Mouse (Mus musculus): ENCODE data around the gene Hdhd5. TPM values are rescaled to one million over a fixed set of nuclear protein-coding genes. Genes with fewer than 3 reads are reported as not detected.

Gene Hdhd5
- total RNA-seq, 2 experiments from 2014 or later = 32.3 to 40.2 TPM

DNA sequence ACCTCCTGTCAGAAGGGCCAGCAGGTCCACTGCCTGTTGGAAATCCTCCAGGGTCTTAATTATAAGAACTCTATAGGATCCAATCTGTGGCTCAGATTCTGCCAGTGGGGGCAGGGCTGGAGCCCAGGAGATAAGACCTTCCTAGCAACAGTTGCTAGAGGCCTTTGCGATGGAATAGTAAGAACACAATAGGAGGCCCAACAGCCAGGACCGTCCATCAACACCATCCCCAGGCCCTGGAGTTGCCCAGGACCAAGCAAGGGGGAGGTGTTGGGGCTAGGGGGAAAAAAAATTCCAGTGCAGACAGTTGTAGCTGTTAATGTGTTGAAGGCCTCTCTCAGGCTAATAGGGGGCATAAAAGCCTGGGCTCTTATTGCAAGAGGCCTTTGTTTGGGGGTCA is 19.1 kb upstream of the Hdhd5 start:
- TF ChIP-seq CTCF (conservative IDR thresholded peaks at IDR 0.05) = no peak
- no peak overlapping the region for H3K27ac ChIP-seq
- no peak overlapping the region for H3K4me3 ChIP-seq
- no peak for DNase-seq (ENCODE audit: low spot score in 2 of 2)

DNA sequence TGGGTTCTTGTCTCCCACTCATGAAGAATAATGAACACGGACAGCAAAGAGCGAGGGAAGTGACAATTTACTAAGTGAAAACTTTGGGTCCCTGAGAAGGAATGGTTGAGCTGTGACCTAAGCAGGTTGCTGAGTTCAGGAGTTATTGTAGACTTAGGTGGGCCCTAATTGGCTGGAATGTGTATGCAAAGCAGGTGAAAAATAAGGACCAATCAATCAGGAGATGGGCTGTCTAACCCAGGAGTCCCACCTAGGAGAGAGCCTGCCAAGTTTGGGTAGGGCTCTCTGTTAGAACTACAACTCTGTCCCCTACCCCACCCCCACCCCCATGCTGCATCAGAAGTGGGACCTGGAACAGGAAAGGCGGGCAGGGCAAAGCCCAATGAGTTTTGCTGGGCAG is 17.5 kb upstream of the Hdhd5 start:
- no peak for TF ChIP-seq CTCF (conservative IDR thresholded peaks at IDR 0.05)
- Histone ChIP-seq H3K27ac (no peak overlapping the region), H3K4me3 (no peak overlapping the region)
- DNase-seq (ENCODE audit: low spot score in 2 of 2) = no peak

DNA sequence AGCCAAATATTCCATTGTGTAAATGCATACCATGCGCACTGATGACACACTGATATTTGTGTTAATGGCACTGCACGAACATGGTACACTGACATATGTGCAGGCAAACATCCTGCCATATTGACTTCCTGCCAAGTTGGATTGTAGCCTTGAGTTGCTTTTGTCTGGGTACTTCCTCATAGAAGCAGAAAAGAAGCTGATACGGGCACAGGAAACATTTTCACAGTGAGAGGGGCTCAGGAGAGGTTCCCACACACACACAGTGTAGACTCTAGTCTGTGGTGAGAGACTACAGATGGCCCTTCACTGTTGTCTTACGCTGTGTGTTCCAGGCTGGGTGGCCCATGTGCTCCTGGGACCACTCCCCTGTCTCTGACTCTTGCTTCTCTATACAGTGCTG is 15.9 kb upstream of the Hdhd5 start:
- no peak for TF ChIP-seq CTCF (conservative IDR thresholded peaks at IDR 0.05)
- DNase-seq (ENCODE audit: low spot score in 2 of 2) = no peak
- no peak overlapping the region for H3K27ac ChIP-seq
- no peak overlapping the region for H3K4me3 ChIP-seq

DNA sequence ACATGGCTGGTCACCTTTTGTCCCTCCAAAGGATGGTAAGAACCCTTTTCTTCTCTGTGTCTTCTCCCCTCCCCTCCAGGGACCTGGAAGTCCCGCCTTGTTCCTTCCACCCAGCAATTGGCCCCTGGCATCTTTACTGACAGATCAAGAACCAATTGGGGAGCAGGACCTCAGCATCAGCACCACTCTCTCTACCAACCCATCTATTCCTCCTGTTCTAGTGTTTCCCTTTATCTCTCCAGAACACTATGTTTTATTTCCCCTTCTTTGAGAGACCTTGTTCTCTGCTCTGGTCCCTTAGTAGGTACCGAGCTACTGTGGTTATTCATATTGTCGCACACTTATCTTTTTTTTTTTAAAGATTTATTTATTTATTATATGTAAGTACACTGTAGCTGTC is 15.2 kb upstream of the Hdhd5 start:
- no peak for TF ChIP-seq CTCF (conservative IDR thresholded peaks at IDR 0.05)
- DNase-seq (ENCODE audit: low spot score in 2 of 2) = no peak
- no peak overlapping the region for H3K4me3 ChIP-seq
- no peak overlapping the region for H3K27ac ChIP-seq

DNA sequence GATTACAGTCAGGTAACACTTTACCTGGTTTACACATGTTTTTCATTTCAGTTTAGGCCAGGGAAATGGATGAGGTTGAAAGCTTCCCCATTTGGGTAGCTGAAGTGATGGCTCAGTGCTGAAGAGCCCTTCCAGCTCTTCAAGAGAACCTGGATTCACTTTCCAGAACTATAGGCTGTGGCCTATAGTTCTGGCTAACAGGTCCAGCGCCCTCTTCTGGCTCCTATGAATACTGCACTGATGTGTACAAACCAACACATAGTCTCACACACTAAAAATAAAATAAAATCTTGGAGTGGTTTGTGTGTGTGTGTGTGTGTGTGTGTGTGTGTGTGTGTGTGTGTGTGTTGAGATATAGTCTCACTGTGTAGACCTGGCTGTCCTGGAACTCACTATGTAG is 10.9 kb upstream of the Hdhd5 start:
- peak; percentile 41 for TF ChIP-seq CTCF (conservative IDR thresholded peaks at IDR 0.05)
- H3K4me3 ChIP-seq = no peak overlapping the region
- DNase-seq (ENCODE audit: low spot score in 2 of 2) = no peak
- H3K27ac ChIP-seq = no peak overlapping the region

DNA sequence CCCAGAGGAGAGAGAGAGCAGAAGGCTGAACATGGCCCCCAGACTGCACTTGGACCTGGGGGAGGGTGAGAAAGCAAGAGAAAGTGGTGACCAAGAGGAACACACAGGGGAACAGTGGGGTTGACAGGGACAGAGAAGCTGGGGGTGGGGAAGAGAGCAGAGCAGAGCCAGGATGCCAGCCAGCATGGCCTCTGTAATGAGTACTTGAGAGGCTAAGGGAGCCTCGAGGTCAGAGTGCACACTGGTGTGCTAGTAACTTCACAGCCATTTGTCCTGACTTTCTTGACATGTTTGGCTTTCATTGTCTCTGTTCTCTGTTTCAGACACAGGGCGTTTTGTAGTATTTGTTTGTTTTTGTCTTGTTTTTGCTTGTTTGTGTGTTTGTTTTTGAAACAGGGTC is 10.3 kb upstream of the Hdhd5 start:
- no peak overlapping the region for H3K4me3 ChIP-seq
- no peak overlapping the region for H3K27ac ChIP-seq
- TF ChIP-seq CTCF (conservative IDR thresholded peaks at IDR 0.05) = no peak
- DNase-seq (ENCODE audit: low spot score in 2 of 2) = no peak

DNA sequence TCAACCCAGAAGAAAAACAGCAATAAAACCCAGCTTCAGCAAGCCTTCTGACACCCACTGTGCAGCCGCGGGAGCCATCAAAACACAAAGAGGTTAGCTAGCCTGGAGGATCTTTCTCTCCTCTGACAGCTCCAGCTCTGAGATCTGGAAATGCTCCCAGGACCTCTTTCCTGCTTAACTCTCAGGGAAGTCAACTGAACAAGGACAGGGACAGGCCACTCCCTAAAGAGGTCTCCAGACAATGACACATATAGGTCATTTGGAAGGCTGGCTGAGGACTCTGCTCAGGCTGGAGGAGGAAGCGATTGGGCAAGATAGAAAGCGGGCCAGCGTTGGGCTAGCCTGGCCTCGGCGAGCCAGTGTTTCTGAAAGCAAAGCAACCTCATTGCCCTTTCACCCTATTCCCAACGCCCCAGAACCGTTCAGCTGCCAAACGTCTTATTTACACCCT is 8.7 kb upstream of the Hdhd5 start:
- no peak for TF ChIP-seq CTCF (conservative IDR thresholded peaks at IDR 0.05)
- H3K27ac ChIP-seq = 0 out of 2 replicates have a peak overlapping the region, but pooled peaks have one; percentile 32
- no peak for DNase-seq (ENCODE audit: low spot score in 2 of 2)
- H3K4me3 ChIP-seq = no peak overlapping the region

DNA sequence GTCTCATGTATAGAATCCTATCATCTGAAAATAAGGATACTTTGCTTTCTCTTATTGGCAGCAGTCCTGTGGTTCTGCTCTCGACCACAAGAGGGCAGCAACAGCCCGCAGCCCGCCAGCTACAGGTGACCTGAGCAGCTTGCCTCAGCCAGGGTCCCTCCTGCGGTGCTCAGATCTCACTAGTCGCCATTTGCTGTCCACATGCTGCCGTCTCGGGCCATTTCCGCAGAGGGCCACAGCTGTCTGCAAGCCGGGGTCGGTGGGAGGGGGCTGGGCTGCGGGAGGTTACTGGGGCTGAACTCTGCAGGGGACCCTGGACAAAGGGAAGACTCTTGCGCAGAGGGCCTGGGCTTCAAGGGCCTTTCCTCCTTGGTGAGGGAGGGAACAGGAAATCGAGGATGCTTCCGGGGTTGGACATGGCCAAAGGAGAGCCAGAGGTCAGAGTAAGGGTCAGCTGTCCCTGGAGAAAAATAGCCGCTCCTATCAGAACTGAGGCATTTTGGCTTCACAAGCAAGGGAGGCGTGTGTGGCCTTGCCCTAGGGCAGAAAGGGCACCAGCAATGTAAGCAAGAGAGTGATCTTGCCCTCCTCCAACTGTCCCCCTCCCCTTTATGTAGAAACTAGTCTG is 8.1 kb upstream of the Hdhd5 start:
- H3K4me3 ChIP-seq = peak overlapping the region; percentile 45
- 0 out of 2 replicates have a peak overlapping the region, but pooled peaks have one; percentile 32 for H3K27ac ChIP-seq
- peak; percentile 16 to 69 for DNase-seq (ENCODE audit: low spot score in 2 of 2)
- peak; percentile 97 for TF ChIP-seq CTCF (conservative IDR thresholded peaks at IDR 0.05)

DNA sequence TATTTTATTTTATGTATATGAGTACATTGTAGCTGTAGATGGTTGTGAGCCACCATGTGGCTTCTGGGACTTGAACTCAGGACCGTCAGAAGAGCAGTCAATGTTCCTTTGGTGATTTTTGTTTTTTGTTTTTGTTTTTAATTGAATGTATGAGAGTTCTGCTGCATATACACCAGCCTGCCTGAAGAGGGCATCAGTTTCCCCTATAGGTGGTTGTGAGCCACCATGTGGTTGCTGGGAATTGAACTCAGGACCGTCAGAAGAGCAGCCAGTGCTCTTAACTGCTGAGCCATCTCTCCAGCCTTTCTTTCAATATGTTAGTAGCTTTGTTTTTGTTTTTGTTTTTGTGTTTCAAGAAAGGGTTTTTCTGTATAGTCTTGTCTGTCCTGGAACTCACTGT is 5.2 kb upstream of the Hdhd5 start:
- no peak overlapping the region for H3K4me3 ChIP-seq
- DNase-seq (ENCODE audit: low spot score in 2 of 2) = no peak
- peak; percentile 50 for TF ChIP-seq CTCF (conservative IDR thresholded peaks at IDR 0.05)

DNA sequence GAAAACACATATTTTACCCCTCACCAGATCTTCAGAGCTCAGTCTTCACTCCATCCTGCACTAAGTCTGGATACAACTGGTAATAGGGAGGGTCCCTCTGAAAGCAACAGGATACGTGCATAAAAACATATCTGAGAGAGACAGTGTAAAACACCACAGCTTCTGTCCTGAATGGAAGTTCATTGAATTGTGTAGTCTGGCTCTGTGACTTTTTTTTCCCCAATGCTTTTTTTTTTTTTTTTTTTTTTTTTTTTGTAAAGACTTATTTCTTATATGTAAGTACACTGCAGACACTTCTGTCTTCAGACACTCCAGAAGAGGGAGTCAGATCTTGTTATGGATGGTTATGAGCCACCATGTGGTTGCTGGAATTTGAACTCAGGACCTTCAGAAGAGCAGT is 1.5 kb upstream of the Hdhd5 start:
- TF ChIP-seq CTCF (conservative IDR thresholded peaks at IDR 0.05) = no peak
- Histone ChIP-seq H3K27ac (no peak overlapping the region), H3K4me3 (no peak overlapping the region)
- DNase-seq (ENCODE audit: low spot score in 2 of 2) = no peak

More for the DNA sequence above, 5.2 kb upstream of the Hdhd5 start:
- H3K27ac ChIP-seq = no peak overlapping the region

DNA sequence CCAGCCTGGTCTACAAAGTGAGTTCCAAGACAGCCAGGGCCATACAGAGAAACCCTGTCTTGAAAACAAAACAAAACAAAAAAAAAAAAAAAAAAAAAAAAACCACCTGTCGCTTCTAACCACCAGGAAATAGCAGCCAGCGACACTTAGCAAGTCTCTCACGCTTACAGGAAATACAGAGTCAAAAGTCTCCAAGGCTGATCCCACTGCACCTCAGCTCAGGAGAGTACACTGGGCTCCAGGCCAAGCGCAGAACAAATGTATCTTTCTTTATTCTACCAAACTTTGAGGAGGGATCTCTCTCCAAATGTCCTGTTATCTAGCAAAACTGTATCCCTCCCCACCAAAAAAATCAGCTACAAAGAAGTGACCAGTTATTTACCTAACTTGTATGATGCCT is 2.0 kb downstream of the Hdhd5 start:
- H3K27ac ChIP-seq = peak overlapping the region; percentile 65; the same call in 1 of the 2 replicates
- DNase-seq (ENCODE audit: low spot score in 2 of 2) = no peak
- TF ChIP-seq CTCF (conservative IDR thresholded peaks at IDR 0.05) = no peak

DNA sequence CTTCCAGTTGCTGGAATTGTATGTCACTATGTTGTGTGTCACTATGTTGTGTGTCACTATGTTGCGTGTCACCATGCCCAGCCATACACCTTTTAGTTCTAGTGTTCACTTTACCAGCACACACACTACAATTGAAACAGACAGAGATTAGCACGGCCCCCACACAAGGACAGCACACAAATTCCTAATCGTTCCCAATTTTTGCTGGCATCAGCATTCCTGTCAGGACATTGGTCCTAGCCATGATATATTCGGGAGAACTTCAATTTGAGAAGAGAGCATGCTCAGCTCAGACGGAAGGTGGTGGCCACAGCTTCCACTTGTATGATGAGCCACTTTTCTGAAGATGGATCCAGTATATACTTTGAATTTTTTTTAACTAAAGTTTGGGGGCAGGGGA is 6.3 kb downstream of the Hdhd5 start:
- Histone ChIP-seq H3K4me3 (no peak overlapping the region), H3K27ac (no peak overlapping the region)
- no peak for TF ChIP-seq CTCF (conservative IDR thresholded peaks at IDR 0.05)
- no peak for DNase-seq (ENCODE audit: low spot score in 2 of 2)

More for the DNA sequence above, 2.0 kb downstream of the Hdhd5 start:
- H3K4me3 ChIP-seq = peak overlapping the region; percentile 15; the same call in 1 of the 2 replicates

DNA sequence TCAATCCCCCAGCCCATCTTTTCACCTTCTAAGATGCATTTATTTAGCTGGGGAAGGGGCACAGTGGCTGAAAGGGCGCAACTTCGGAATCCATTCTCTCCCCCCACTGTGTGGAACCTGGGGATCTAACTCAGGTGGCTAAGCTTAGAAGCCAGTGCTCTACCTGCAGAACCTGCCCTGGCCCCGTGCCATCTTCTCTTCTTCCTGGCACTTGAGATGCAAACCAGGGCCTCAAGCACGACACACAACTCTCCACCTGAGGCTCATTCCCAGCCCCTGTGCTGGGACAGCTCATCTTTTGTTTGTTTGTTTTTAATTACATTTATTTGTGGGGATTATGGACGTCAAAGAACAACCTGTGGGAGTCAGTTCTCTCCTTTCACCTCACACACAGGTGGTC is 11.5 kb downstream of the Hdhd5 start:
- no peak overlapping the region for H3K4me3 ChIP-seq
- no peak overlapping the region for H3K27ac ChIP-seq
- no peak for TF ChIP-seq CTCF (conservative IDR thresholded peaks at IDR 0.05)
- DNase-seq (ENCODE audit: low spot score in 2 of 2) = no peak

DNA sequence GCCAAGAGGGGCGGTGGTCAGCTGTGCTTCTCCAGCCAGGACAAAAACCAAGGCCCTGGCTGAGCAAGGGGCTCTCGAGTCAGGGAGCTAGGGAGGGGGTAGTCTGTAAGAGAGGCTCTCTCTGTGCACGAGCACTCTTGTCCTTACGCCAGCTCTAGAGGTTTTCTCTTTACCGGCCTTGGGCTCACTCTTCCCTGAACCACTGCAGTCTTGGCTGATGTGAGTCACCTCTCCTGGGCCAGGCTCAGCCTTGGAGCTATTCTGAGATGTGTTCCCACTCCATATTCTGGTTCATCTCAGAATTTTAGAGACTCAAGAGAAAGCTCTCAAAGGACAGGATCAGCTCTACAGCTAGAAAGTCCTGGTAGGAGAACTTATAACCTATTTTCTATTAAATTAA is 13.8 kb downstream of the Hdhd5 start:
- no peak overlapping the region for H3K27ac ChIP-seq
- no peak for TF ChIP-seq CTCF (conservative IDR thresholded peaks at IDR 0.05)
- no peak overlapping the region for H3K4me3 ChIP-seq
- no peak for DNase-seq (ENCODE audit: low spot score in 2 of 2)

Measured in layer of hippocampus, adult 2 months (tissue).